Mouse (Mus musculus): Measurements from ENCODE around the gene Tspan5. TPM values are rescaled to one million over a fixed set of nuclear protein-coding genes. Genes with fewer than 3 reads are reported as not detected.
A peak's percentile ranks its signal among the peaks of the same experiment; 100 is the strongest.

The Tspan5 gene
- polyA plus RNA-seq, 1 experiment from 2014 or later = 38.7 TPM

DNA sequence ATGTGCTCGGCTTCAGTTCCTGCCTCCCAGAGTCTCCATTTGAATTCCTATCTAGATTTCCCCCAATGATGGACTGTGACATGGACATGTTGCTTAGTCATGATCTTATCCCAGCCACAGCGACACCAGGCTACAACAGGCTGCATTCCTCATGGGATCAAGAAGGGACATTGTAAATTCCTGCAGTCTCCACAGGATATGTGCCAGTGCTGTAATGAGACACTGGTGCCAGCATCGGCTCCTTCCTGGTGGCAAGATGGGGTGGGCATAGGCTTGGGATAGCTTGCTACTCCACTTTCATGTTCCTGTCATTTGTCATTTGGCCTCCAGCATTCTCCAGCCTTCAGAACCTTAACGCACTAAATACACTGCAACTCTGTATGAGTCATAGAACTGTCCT lies 175.0 kb downstream of the Tspan5 start:
- no peak overlapping the region for H3K4me3 ChIP-seq (ENCODE audit: low read depth, low read length)
- DNase-seq (ENCODE audit: low spot score) (no peak), ATAC-seq (ENCODE audit: low read depth) (no peak)
- H3K9me3 ChIP-seq (ENCODE audit: control insufficient read depth, low read length) = no peaks in the 10 kb centered on the region
- H3K9ac ChIP-seq (ENCODE audit: low read depth, low read length) = no peak overlapping the region
- no peaks in the 10 kb centered on the region for H3K27me3 ChIP-seq (replicated peaks; ENCODE audit: control insufficient read depth, insufficient read depth, low read length)
- H3K27ac ChIP-seq (replicated peaks; ENCODE audit: low read depth, low read length) = no peak overlapping the region
- H3K4me2 ChIP-seq (ENCODE audit: low read depth, low read length) = no peak overlapping the region
- no peaks in the 10 kb centered on the region for H3K36me3 ChIP-seq (ENCODE audit: control insufficient read depth, insufficient read depth, low read length)
- 73% methylated on average over 4 of the region's 4 CpGs for WGBS
- H3K4me1 ChIP-seq (ENCODE audit: control insufficient read depth, insufficient read depth, low read length) = no peaks in the 10 kb centered on the region

DNA sequence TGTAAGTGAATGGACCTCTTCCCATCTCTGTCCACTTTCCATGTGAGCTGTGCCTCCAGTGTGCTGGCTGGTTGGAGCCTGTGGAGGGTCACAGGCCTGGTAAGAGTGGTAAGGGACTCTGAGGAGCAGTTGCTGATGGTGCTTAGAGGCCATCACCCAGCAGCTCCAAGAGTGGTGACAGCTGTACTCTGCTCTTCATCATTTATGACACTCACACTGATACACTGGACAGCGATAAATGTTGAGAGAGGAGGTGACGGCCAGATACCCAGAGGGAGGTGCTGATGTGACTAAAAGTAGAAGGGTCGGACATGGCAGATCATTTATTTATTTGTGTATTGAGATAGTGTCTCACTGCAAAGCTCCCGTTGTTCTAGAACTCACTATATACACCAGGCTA lies 176.2 kb downstream of the Tspan5 start:
- H3K9ac ChIP-seq (ENCODE audit: low read depth, low read length) = no peak overlapping the region
- no peak for DNase-seq (ENCODE audit: low spot score)
- H3K4me1 ChIP-seq (ENCODE audit: control insufficient read depth, insufficient read depth, low read length) = no peaks in the 10 kb centered on the region
- H3K27ac ChIP-seq (replicated peaks; ENCODE audit: low read depth, low read length) = no peak overlapping the region
- 89% methylated on average over 4 of the region's 4 CpGs for WGBS
- no peak overlapping the region for H3K4me3 ChIP-seq (ENCODE audit: low read depth, low read length)
- ATAC-seq (ENCODE audit: low read depth) = no peak
- H3K9me3 ChIP-seq (ENCODE audit: control insufficient read depth, low read length) = no peaks in the 10 kb centered on the region
- H3K4me2 ChIP-seq (ENCODE audit: low read depth, low read length) = no peak overlapping the region
- H3K36me3 ChIP-seq (ENCODE audit: control insufficient read depth, insufficient read depth, low read length) = no peaks in the 10 kb centered on the region
- no peaks in the 10 kb centered on the region for H3K27me3 ChIP-seq (replicated peaks; ENCODE audit: control insufficient read depth, insufficient read depth, low read length)

DNA sequence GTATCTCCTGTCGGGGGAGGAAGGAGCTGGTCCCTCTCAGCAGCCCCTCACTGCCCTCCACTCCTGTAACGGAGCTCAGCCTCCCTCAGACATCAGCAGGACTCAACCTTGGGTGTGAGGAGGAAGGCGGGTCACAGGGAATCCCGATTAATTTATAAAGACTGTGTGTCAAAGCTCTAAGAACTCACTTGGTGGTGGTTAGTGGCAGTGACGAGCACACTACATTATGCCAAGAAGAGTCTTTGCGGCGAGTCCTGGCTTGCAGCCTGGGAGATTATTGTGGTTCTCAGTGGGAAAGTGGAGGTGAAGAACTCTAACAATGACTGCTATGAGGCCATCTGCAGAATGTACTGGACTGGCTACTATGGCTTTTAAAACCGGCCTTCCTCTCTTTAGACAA lies 184.2 kb downstream of the Tspan5 start:
- H3K36me3 ChIP-seq (ENCODE audit: control insufficient read depth, insufficient read depth, low read length) = peaks cover 32% of the 10 kb centered on the region
- 90% methylated on average over 8 of the region's 8 CpGs for WGBS
- no peak overlapping the region for H3K4me2 ChIP-seq (ENCODE audit: low read depth, low read length)
- H3K27ac ChIP-seq (replicated peaks; ENCODE audit: low read depth, low read length) = no peak overlapping the region
- H3K9ac ChIP-seq (ENCODE audit: low read depth, low read length) = no peak overlapping the region
- DNase-seq (ENCODE audit: low spot score) = no peak
- 0 out of 2 replicates have a peak, but pooled peaks cover under 1% of the 10 kb centered on the region for H3K9me3 ChIP-seq (ENCODE audit: control insufficient read depth, low read length)
- no peaks in the 10 kb centered on the region for H3K27me3 ChIP-seq (replicated peaks; ENCODE audit: control insufficient read depth, insufficient read depth, low read length)
- ATAC-seq (ENCODE audit: low read depth) = no peak
- H3K4me3 ChIP-seq (ENCODE audit: low read depth, low read length) = no peak overlapping the region
- no peaks in the 10 kb centered on the region for H3K4me1 ChIP-seq (ENCODE audit: control insufficient read depth, insufficient read depth, low read length)

DNA sequence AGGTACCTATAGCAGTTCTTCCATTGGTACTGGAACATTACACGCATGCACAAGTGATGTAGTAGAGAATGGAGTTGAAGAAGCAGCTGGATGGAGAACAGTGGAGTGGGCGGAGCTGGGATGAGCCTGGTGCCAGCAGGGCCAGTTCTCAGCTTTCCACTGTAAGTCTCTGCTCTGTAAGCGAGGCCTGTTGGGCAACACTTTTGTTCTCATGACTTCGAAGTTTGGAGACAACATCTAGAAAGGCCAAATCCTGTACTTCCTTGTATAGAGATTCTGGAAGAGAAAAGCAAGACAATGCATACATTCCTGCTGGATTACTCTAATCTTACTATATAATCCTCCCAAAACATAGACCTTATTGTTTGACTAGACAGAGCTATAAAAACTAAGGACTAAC lies 185.4 kb downstream of the Tspan5 start:
- WGBS = 89% methylated on average over 4 of the region's 4 CpGs

DNA sequence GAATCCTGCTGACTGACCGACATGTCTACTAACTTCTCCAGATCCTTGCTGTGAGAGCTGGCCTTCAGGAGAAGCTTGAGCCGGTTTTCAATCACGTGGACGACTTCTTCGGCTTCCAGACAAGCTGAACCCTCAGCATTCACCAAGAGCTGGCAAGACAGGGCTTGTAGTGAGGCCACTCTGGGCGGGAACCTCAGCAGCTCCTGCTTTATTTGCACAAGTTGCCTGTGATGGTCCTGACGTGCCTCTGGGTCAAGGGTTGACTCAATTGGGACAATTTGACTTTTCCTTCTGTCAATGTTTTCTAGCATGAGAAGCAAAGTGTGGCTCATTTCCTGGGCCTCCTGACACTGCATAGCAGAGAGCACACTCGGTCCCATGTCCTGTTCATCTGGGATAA lies 194.8 kb downstream of the Tspan5 start:
- H3K9me3 ChIP-seq (ENCODE audit: control insufficient read depth, low read length) = peaks cover 6% of the 10 kb centered on the region; the same call in 1 of the 2 replicates
- H3K9ac ChIP-seq (ENCODE audit: low read depth, low read length) = no peak overlapping the region
- no peak overlapping the region for H3K27ac ChIP-seq (replicated peaks; ENCODE audit: low read depth, low read length)
- no peak for ATAC-seq (ENCODE audit: low read depth)
- H3K4me3 ChIP-seq (ENCODE audit: low read depth, low read length) = no peak overlapping the region
- 0 out of 2 replicates have a peak, but pooled peaks cover 4% of the 10 kb centered on the region for H3K4me1 ChIP-seq (ENCODE audit: control insufficient read depth, insufficient read depth, low read length)
- DNase-seq (ENCODE audit: low spot score) = no peak
- H3K27me3 ChIP-seq (replicated peaks; ENCODE audit: control insufficient read depth, insufficient read depth, low read length) = no peaks in the 10 kb centered on the region
- 84% methylated on average over 8 of the region's 8 CpGs for WGBS
- H3K36me3 ChIP-seq (ENCODE audit: control insufficient read depth, insufficient read depth, low read length) = peaks cover 38% of the 10 kb centered on the region
- H3K4me2 ChIP-seq (ENCODE audit: low read depth, low read length) = no peak overlapping the region

More for the DNA sequence above, 185.4 kb downstream of the Tspan5 start:
- peaks cover 32% of the 10 kb centered on the region for H3K36me3 ChIP-seq (ENCODE audit: control insufficient read depth, insufficient read depth, low read length)
- no peak for DNase-seq (ENCODE audit: low spot score)
- H3K27me3 ChIP-seq (replicated peaks; ENCODE audit: control insufficient read depth, insufficient read depth, low read length) = no peaks in the 10 kb centered on the region
- H3K4me3 ChIP-seq (ENCODE audit: low read depth, low read length) = no peak overlapping the region
- no peaks in the 10 kb centered on the region for H3K4me1 ChIP-seq (ENCODE audit: control insufficient read depth, insufficient read depth, low read length)
- no peak overlapping the region for H3K9ac ChIP-seq (ENCODE audit: low read depth, low read length)
- no peak overlapping the region for H3K4me2 ChIP-seq (ENCODE audit: low read depth, low read length)
- H3K27ac ChIP-seq (replicated peaks; ENCODE audit: low read depth, low read length) = no peak overlapping the region
- ATAC-seq (ENCODE audit: low read depth) = no peak
- 0 out of 2 replicates have a peak, but pooled peaks cover 5% of the 10 kb centered on the region for H3K9me3 ChIP-seq (ENCODE audit: control insufficient read depth, low read length)

DNA sequence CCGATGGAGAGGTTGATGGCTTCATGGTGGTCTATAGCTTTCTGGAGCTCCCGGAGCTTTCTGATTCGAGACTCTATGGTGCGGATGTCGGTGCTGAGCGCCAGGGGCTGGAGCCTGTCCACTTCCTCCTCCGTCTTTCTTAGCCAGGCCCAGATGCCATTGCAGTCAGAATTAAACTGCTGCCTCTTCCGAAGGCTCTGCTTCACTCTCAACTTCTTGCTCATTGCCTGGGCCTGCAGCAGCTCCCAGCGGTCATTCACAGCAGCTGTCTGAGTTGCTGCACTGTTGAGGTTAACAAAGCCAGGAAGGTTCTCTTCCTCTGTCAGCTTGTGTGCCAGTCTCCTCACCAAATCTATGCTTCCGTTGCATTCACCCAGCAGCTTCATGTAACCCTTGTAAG lies 195.2 kb downstream of the Tspan5 start:
- Histone ChIP-seq H3K4me2 (ENCODE audit: low read depth, low read length) (no peak overlapping the region), H3K4me3 (ENCODE audit: low read depth, low read length) (no peak overlapping the region), H3K36me3 (ENCODE audit: control insufficient read depth, insufficient read depth, low read length) (peaks cover 38% of the 10 kb centered on the region), H3K4me1 (ENCODE audit: control insufficient read depth, insufficient read depth, low read length) (0 out of 2 replicates have a peak, but pooled peaks cover 4% of the 10 kb centered on the region), H3K27ac (replicated peaks; ENCODE audit: low read depth, low read length) (no peak overlapping the region), H3K9ac (ENCODE audit: low read depth, low read length) (no peak overlapping the region), H3K27me3 (replicated peaks; ENCODE audit: control insufficient read depth, insufficient read depth, low read length) (no peaks in the 10 kb centered on the region), H3K9me3 (ENCODE audit: control insufficient read depth, low read length) (peaks cover 6% of the 10 kb centered on the region; the same call in 1 of the 2 replicates)
- DNase-seq (ENCODE audit: low spot score) (no peak), ATAC-seq (ENCODE audit: low read depth) (no peak)
- 92% methylated on average over 10 of the region's 10 CpGs for WGBS

DNA sequence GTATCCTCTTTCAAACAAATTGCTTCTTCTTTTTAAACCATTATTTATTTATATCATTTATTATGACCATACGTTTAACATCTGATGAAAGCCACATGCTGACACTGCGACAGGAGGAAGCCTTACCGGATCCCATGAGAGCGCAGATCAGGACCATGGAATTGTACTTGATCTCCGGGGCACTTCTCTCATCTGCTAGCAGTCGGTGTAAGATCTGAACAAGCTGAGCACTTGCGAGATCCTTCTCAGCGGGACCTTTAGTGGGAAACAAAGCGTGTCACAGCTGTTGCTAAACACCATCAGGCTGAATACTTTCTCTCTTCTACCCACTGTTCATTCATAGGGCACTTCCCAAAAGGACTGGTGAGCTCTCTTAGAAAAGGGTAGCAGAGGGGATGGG lies 199.6 kb downstream of the Tspan5 start:
- Histone ChIP-seq H3K9ac (ENCODE audit: low read depth, low read length) (no peak overlapping the region), H3K4me1 (ENCODE audit: control insufficient read depth, insufficient read depth, low read length) (0 out of 2 replicates have a peak, but pooled peaks cover 4% of the 10 kb centered on the region), H3K27me3 (replicated peaks; ENCODE audit: control insufficient read depth, insufficient read depth, low read length) (no peaks in the 10 kb centered on the region), H3K36me3 (ENCODE audit: control insufficient read depth, insufficient read depth, low read length) (peaks cover 56% of the 10 kb centered on the region), H3K27ac (replicated peaks; ENCODE audit: low read depth, low read length) (no peak overlapping the region), H3K4me2 (ENCODE audit: low read depth, low read length) (no peak overlapping the region), H3K4me3 (ENCODE audit: low read depth, low read length) (no peak overlapping the region), H3K9me3 (ENCODE audit: control insufficient read depth, low read length) (0 out of 2 replicates have a peak, but pooled peaks cover 4% of the 10 kb centered on the region)
- WGBS = 33% methylated on average over 9 of the region's 9 CpGs
- DNase-seq (ENCODE audit: low spot score) (peak; percentile 56), ATAC-seq (ENCODE audit: low read depth) (peak; percentile 63; the same call in 1 of the 2 replicates)

DNA sequence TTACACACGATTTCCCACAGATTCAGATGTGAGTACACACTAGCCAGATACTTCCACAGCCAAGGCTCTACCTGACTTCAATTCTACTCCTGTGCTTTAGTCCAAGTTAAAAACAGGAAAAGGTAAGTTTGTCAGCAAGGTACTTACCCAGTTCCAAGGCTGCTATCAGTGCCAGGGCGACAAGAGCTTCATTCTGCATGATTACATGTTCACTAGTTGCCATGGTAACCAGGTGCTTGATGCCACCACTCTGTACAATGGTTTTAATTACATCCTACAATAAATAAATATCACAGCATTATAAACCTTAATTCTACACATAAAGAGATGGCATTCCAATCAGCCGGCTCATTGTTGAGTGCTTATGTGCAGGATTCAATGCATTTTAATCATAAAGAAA lies 203.5 kb downstream of the Tspan5 start:
- peaks cover 37% of the 10 kb centered on the region for H3K36me3 ChIP-seq (ENCODE audit: control insufficient read depth, insufficient read depth, low read length)
- WGBS = 91% methylated on average over 3 of the region's 3 CpGs
- no peaks in the 10 kb centered on the region for H3K27me3 ChIP-seq (replicated peaks; ENCODE audit: control insufficient read depth, insufficient read depth, low read length)

DNA sequence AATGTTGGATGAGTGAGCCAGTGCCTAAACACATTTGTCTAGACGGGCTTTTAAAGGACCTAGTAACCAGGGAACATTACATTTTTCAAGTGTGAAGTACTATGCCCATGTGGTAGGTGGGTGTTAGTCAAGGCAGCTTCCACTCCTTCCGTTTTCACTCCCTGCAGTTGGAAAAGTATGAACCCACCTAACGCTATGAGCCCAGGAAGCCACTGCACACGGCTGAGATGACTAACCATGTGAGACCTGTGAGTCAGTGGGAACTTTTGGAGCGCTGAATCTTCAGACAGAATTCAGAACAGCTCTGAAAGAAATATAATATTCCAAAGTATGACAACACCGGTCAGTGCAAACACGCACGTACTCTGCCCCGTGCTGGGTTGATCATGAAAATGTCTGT lies 207.1 kb downstream of the Tspan5 start:
- no peaks in the 10 kb centered on the region for H3K27me3 ChIP-seq (replicated peaks; ENCODE audit: control insufficient read depth, insufficient read depth, low read length)
- DNase-seq (ENCODE audit: low spot score) (no peak), ATAC-seq (ENCODE audit: low read depth) (no peak)
- no peak overlapping the region for H3K4me2 ChIP-seq (ENCODE audit: low read depth, low read length)
- no peak overlapping the region for H3K27ac ChIP-seq (replicated peaks; ENCODE audit: low read depth, low read length)
- peaks cover 59% of the 10 kb centered on the region for H3K36me3 ChIP-seq (ENCODE audit: control insufficient read depth, insufficient read depth, low read length)
- 0 out of 2 replicates have a peak, but pooled peaks cover 2% of the 10 kb centered on the region for H3K9me3 ChIP-seq (ENCODE audit: control insufficient read depth, low read length)
- 93% methylated on average over 9 of the region's 9 CpGs for WGBS
- no peak overlapping the region for H3K9ac ChIP-seq (ENCODE audit: low read depth, low read length)
- no peaks in the 10 kb centered on the region for H3K4me1 ChIP-seq (ENCODE audit: control insufficient read depth, insufficient read depth, low read length)
- H3K4me3 ChIP-seq (ENCODE audit: low read depth, low read length) = no peak overlapping the region

More for the DNA sequence above, 203.5 kb downstream of the Tspan5 start:
- DNase-seq (ENCODE audit: low spot score) = peak; percentile 18
- no peak overlapping the region for H3K27ac ChIP-seq (replicated peaks; ENCODE audit: low read depth, low read length)
- no peak overlapping the region for H3K4me3 ChIP-seq (ENCODE audit: low read depth, low read length)
- H3K9ac ChIP-seq (ENCODE audit: low read depth, low read length) = no peak overlapping the region
- H3K9me3 ChIP-seq (ENCODE audit: control insufficient read depth, low read length) = 0 out of 2 replicates have a peak, but pooled peaks cover 4% of the 10 kb centered on the region
- peak; percentile 62; the same call in 1 of the 2 replicates for ATAC-seq (ENCODE audit: low read depth)
- H3K4me2 ChIP-seq (ENCODE audit: low read depth, low read length) = no peak overlapping the region
- 0 out of 2 replicates have a peak, but pooled peaks cover 4% of the 10 kb centered on the region for H3K4me1 ChIP-seq (ENCODE audit: control insufficient read depth, insufficient read depth, low read length)
